Mouse (Mus musculus): ENCODE results near the gene Fanca. TPM values are rescaled to one million over a fixed set of nuclear protein-coding genes. Genes with fewer than 3 reads are reported as not detected.
"Not testable (repeated sequence)": the region's sequence is repeated elsewhere in the genome, so short reads cannot be mapped to it uniquely, and the experiment has no call there.

The Fanca gene
- total RNA-seq, 2 experiments from 2014 or later: not detected

DNA sequence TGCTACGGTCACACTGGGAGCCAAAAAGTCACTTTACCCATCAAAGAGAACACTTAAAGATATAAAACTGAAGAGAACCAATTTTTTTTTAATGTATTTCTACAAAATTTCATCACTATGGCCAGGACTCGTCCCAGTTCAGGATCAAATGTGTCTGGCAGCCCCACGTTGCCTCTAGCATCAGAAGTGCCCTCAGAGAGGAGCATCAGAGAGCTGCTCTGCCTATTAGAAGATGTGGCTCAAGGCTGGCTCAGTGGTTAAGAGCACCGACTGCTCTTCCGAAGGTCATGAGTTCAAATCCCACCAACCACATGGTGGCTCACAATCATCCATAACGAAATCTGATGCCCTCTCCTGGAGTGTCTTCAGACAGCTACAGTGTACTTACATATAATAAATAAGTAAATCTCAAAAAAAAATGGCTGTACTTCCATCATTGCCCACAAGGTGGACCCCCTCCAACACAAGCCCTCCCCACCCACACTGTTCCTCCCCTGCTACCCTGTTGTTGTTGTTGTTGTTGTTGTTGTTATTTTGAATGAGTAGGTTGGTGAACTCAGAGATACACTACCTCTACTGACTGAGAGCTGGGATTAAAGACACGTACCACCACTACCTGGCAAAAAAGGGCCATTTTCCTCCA lies 1.3 kb upstream of the Fanca start:
- intact Hi-C loops (cut with DNase I): loop anchor here (1.0 kb wide), 2 partner anchors 42 to 101 kb away; no protein-coding TSS in a partner anchor
- H3K4me3 ChIP-seq: no peak overlapping the region
- DNase-seq: no peak
- TF ChIP-seq CTCF (IDR thresholded peaks at IDR 0.05): peak; percentile 61
- no peak overlapping the region for H3K27ac ChIP-seq

DNA sequence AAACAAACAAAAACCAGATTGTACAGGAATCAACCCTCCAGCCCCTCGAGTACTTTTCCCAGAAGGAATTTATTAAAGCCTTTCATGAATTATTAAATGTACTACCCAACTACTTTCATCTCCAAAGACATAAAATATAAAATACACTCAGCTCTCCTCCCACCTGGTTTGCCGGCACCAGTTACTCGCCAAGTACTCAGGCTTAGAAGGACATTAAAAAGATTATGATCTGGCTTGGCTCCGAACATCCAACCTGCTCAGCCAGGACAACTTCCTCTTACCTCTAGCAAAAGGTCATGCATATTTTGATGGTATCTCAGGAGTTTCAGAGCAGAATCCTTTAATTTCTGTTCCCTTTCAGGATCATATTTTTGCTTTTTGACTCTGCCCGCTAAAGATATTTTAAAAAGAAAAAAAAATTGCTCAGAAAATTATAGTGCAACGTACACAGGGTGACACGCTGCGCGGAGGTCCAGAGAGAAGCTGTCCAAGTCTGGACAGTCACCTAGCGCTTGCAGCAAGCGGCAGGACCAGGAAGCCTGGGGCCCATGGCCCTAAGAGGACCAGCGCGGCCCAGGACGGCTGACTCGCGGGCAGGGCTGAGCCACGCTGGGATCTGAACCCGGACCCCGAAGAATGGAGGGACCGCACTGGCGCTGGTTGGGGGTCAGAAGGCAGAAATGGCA lies 452 bp downstream of the Fanca start:
- Histone ChIP-seq H3K4me3 (peak overlapping the region; percentile 70), H3K27ac (no peak overlapping the region)
- TF ChIP-seq CTCF (IDR thresholded peaks at IDR 0.05): no peak
- intact Hi-C loops (cut with DNase I): no loop called here
- no peak for DNase-seq

DNA sequence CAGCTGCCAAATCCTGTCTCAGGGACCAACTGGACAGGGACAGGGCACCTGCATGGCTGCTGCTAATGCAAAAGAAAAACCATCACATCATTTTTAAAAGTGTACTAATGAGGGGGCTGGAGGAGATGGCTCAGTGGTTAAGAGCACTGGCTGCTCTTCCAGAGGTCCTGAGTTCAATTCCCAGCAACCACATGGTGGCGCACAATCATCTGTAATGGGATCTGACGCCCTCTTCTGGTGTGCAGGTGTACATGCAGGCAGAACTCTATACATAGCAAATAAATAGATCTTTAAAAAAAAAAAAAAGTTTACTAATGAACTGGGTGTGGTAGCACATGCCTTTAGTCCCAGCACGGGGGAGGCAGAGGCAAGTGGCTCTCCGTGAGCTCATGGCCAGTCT lies 9.6 kb downstream of the Fanca start:
- Histone ChIP-seq H3K4me3 (no peak overlapping the region), H3K27ac (no peak overlapping the region)
- no peak for TF ChIP-seq CTCF (IDR thresholded peaks at IDR 0.05)
- no peak for DNase-seq
- intact Hi-C loops (cut with DNase I): no loop called here

DNA sequence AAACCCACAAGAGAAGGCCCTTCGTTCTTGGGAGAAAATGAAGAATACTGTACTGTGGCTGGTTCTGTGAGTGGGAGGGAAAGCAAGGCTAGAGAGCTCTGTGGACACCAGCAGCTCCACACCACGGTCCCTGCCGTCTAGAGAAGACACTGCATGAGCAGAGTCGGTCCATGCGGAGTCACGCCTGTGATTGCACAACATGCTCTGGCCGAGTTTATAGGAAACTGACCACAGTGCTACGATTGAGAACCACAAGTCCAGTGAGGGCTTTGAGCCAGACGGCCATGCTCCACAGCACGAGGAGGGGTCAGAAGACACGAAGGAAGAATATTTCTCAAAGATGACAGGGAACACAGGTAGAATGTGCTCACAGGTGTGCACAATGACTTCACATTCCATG lies 20.1 kb downstream of the Fanca start:
- TF ChIP-seq CTCF (IDR thresholded peaks at IDR 0.05): no peak
- Histone ChIP-seq H3K4me3 (no peak overlapping the region), H3K27ac (no peak overlapping the region)
- DNase-seq: no peak
- intact Hi-C loops (cut with DNase I): no loop called here

DNA sequence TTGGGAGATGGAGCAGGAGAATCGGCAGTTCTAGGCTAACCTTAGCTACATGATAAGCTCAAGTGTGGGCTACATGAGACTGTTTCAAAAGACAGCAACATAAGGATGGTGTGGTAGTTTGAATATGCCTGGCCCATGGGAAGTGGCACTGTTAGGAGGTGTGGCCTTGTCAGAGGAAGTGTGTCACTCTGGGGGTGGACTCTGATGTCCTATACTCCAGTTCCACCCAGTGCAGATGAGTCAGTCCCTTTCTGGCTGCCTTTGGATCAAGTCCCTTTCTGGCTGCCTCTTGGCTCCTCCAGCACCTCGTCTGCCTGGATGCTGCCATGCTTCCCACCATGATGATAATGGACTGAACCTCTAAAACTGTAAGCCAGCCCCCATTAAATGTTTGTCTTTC lies 25.6 kb downstream of the Fanca start:
- intact Hi-C loops (cut with DNase I): no loop called here
- no peak for TF ChIP-seq CTCF (IDR thresholded peaks at IDR 0.05)
- no peak for DNase-seq
- Histone ChIP-seq H3K27ac (no peak overlapping the region), H3K4me3 (no peak overlapping the region)

DNA sequence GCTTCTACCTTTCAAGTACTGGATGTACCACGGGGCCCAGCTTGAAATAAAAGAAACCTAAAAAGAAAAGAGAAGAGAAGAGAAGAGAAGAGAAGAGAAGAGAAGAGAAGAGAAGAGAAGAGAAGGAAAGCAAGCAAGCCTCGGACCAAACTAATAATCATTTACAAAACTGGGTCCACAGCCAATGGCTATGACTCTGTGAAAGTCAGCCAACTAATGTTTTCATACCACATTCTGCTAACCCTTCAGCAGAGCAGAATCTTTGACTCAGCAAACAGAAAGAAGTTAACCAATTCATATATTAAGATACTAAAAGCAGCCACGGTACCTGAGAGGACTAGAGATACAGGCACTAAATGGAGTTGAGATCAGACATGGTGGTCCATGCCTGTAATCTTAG lies 26.1 kb downstream of the Fanca start:
- intact Hi-C loops (cut with DNase I): no loop called here
- Histone ChIP-seq H3K27ac (no peak overlapping the region), H3K4me3 (no peak overlapping the region)
- no peak for TF ChIP-seq CTCF (IDR thresholded peaks at IDR 0.05)
- DNase-seq: no peak

DNA sequence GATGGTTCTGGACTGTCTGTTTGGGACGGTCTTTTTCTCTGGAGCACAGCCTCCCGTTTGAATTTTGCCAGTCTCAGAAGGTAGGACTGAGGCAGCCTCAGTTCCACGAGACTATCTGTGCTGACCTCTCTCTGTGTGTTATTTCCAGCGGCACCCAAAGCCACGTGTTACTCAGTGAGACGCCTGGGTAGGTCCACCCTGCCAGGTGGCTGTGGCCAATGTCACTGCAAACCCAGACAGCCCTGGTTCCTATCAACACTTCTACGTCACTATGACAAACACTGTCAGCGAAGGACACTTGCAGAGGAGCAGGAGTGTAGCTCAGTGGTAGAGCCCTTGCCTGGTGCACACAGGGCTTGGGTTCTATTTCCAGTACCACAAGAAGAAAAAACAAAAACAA lies 26.7 kb downstream of the Fanca start:
- Histone ChIP-seq H3K27ac (no peak overlapping the region), H3K4me3 (no peak overlapping the region)
- no peak for DNase-seq
- intact Hi-C loops (cut with DNase I): no loop called here
- TF ChIP-seq CTCF (IDR thresholded peaks at IDR 0.05): no peak

DNA sequence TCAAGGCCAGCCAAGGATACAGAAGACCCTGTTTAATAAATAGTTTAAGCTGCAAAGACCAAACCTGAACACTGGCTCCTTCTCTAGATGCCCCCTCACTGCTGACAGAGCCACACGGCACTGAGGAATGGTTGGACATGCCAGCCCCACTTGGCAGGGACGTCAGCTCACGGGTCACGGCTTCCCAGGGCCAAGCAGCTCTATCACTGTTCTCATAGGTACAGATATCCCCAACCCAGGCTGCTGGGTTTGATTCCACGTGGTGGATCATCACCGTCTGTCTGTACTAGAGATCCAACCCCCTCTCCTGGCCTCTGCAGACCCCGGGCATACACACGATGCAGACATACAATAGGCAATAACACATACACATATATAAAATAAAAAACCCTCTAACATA lies 27.7 kb downstream of the Fanca start:
- H3K27ac ChIP-seq: no peak overlapping the region
- intact Hi-C loops (cut with DNase I): no loop called here
- no peak for TF ChIP-seq CTCF (IDR thresholded peaks at IDR 0.05)
- DNase-seq: no peak
- H3K4me3 ChIP-seq: no peak overlapping the region

DNA sequence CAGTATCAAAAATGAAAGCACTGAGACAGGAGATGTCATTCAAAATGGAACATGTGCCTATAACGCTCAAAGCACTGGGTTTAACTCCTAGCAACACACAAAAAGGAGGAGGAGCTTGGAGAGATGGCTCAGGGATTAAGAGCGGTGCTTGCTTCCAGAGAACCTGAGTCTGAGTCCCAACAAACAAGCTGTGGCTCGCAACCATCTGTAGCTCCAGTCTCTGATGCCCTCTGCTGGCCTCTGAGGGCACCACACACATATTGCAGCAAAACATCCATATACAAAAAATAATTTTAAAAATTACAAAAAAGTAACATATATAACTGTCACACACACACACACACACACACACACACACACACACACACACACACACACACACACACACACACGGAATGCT lies 28.2 kb downstream of the Fanca start:
- intact Hi-C loops (cut with DNase I): no loop called here
- TF ChIP-seq CTCF (IDR thresholded peaks at IDR 0.05): peak; percentile 50
- Histone ChIP-seq H3K4me3 (no peak overlapping the region), H3K27ac (no peak overlapping the region)
- no peak for DNase-seq

DNA sequence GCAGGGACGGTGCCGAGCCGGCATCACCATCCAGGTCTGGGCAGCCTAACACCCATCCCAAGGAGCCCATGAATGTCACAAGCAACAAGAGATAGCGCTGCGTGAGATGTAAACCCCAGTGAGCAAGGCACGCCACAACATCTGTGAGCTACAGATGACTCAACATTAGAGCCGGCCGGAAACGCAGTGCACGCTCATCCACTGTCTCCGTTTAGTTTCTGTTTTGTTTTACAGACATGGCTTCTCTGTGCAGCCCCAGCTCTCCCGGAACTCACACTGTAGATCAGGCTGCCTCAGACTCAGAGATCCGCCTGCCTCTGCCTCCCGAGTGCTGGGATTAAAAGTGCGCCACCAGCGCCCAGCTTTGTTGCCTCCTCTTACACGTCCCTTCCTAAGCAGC lies 31.0 kb downstream of the Fanca start:
- no peak for TF ChIP-seq CTCF (IDR thresholded peaks at IDR 0.05)
- intact Hi-C loops (cut with DNase I): no loop called here
- Histone ChIP-seq H3K4me3 (no peak overlapping the region), H3K27ac (no peak overlapping the region)
- DNase-seq: no peak

DNA sequence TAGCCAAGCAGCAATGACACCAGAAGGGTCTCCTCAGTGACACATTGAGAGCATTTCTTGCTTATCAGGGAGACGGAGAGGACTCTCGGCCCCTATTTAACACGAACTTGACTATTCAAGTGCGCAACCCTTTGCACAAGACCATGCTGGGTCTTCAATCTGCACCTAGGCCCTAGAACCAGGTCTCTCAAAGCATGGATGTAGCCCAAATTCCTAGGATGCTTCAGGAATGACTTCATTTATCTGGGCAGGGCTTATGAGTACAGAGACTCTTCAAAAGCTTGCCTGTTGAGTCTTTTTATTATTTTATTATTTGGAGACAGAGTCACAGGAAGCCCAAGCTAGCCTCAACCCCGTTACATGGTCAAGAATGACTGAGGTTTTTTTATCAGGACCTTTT lies 33.9 kb downstream of the Fanca start:
- DNase-seq: no peak
- intact Hi-C loops (cut with DNase I): no loop called here
- Histone ChIP-seq H3K27ac (no peak overlapping the region), H3K4me3 (no peak overlapping the region)
- TF ChIP-seq CTCF (IDR thresholded peaks at IDR 0.05): no peak

DNA sequence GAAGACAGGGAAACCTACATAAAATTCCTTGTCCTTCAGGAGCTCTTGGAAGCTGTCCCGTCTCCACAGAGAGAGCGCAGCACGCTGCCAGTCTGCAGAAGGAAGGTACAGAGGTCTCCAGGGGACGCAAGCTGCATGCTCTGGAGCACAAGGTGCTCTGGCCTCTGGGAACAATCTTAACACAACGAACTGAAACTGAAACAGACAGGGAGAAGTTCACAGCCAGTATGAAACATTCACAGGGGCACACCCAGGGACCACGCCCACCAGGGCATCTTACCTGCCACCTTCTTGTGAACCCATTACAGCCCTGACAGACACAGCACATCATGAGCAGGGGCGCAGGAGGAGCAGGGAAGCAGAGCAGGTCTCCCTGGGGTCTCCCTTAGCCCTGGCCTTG lies 34.4 kb downstream of the Fanca start:
- intact Hi-C loops (cut with DNase I): no loop called here
- Histone ChIP-seq H3K27ac (no peak overlapping the region), H3K4me3 (no peak overlapping the region)
- TF ChIP-seq CTCF (IDR thresholded peaks at IDR 0.05): no peak
- no peak for DNase-seq

DNA sequence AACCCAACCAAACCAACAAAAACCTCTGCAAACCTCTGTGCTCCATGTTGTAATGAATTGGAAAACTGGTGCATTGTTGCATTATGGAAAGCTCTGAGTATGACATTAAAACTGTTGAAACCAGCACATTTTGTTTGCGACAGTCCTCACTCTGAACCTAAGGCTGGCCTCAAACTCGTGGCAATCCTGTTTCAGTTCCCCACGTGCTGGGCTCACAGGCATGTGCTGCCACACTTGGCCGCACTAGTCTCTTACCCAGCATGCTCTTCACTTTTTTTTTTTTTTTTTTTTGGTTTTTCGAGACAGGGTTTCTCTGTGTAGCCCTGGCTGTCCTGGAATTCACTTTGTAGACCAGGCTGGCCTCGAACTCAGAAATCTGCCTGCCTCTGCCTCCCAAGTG lies 35.4 kb downstream of the Fanca start:
- H3K4me3 ChIP-seq; DNase-seq; H3K27ac ChIP-seq; intact Hi-C loops (cut with DNase I): not testable (repeated sequence)
